Mouse (Mus musculus): ENCODE measurements around the gene Senp1. TPM values are rescaled to one million over a fixed set of nuclear protein-coding genes. Genes with fewer than 3 reads are reported as not detected.
A peak's percentile ranks its signal among the peaks of the same experiment; 100 is the strongest.

Gene Senp1
- polyA plus RNA-seq, 1 experiment from 2014 or later = 46.6 TPM

DNA sequence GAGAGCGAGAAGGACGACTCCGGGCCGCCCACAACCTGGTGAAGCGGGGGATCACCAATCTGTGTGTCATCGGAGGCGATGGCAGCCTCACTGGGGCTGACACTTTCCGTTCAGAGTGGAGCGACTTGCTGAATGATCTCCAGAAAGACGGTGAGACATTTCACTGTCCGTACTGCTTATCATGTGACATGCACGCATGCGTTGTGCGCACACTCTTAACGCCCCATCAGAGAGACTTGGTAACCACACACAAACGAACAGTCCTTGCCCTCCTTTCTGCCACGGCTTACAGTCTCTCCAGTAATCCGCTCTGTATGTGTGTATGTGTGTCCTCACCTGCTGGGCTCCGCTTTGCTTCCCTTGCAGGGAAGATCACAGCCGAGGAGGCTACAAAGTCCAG lies 27.3 kb upstream of the Senp1 start:
- no peak overlapping the region for H3K27ac ChIP-seq (replicated peaks)
- no peaks in the 10 kb centered on the region for H3K9me3 ChIP-seq
- H3K4me3 ChIP-seq = no peak overlapping the region
- 94% methylated on average over 20 of the region's 20 CpGs for WGBS
- H3K27me3 ChIP-seq (replicated peaks; ENCODE audit: low read depth, poor library complexity, severe bottlenecking) = no peaks in the 10 kb centered on the region
- peaks cover 92% of the 10 kb centered on the region for H3K36me3 ChIP-seq (replicated peaks)
- DNase-seq (ENCODE audit: low spot score) = no peak
- H3K4me1 ChIP-seq = no peaks in the 10 kb centered on the region

DNA sequence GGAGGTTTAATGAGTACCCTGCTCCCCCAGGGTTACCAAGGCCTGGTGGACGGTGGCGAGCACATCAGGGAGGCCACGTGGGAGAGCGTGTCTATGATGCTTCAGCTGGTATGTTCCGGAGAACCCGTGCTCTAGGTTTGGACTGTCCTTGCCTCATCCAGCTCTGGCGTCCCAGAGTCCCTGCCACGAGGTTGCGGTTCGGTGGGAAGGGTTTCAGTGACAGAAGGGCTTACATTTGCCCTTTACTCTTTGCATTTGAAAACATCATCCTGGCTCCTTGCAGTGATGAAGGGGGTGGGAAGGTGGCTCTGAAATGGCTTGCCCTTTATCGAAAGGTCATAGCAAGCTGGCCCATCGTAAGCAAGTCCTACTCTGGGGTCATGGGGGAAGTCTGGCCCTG lies 25.8 kb upstream of the Senp1 start:
- Histone ChIP-seq H3K27me3 (replicated peaks; ENCODE audit: low read depth, poor library complexity, severe bottlenecking) (no peaks in the 10 kb centered on the region), H3K27ac (replicated peaks) (no peak overlapping the region), H3K9me3 (no peaks in the 10 kb centered on the region), H3K36me3 (replicated peaks) (peaks cover 92% of the 10 kb centered on the region), H3K4me3 (no peak overlapping the region), H3K4me1 (no peaks in the 10 kb centered on the region)
- 85% methylated on average over 12 of the region's 12 CpGs for WGBS
- DNase-seq (ENCODE audit: low spot score) = no peak

DNA sequence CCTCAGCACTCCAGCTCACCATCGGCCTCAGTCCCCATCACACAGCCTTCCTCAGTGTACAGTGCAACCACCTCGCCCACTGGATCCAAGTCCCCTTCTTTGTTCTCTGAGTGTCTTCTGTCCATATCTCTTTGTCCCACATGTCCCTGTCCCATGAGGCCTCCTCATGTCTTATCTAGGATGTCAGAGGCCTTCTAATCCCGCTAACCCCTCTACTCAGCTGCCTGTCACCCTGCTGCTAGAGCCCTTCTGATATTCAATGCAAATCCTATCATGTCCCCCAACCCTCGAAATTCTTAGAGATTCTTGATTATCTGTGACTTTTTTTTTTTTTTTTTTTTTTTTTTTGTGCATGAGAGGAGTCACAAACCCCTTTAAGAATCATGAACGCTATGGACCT lies 22.7 kb upstream of the Senp1 start:
- Histone ChIP-seq H3K4me1 (no peaks in the 10 kb centered on the region), H3K36me3 (replicated peaks) (peaks cover 82% of the 10 kb centered on the region), H3K27ac (replicated peaks) (no peak overlapping the region), H3K27me3 (replicated peaks; ENCODE audit: low read depth, poor library complexity, severe bottlenecking) (no peaks in the 10 kb centered on the region), H3K9me3 (no peaks in the 10 kb centered on the region), H3K4me3 (no peak overlapping the region)
- 90% methylated on average over 5 of the region's 5 CpGs for WGBS
- DNase-seq (ENCODE audit: low spot score) = no peak

DNA sequence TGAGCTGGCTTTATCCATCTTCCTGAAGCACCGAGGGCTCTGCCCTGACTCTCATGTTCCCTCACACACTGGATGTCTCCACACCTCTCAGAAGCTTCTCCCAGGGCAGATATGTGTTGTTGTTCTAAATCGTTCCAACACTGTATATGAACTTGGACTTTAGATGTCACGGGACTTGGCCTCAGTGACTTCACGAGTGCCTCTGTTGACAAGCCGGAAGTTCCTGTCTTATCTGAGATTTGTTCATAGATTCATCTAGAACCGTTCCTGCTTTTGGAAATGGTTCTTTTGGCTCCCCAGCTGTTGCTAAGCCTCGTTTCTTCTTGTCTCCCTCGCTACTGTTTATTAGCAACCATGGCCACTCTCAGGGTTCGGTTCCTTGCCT lies 22.2 kb upstream of the Senp1 start:
- Histone ChIP-seq H3K36me3 (replicated peaks) (peaks cover 77% of the 10 kb centered on the region), H3K4me3 (no peak overlapping the region), H3K27ac (replicated peaks) (no peak overlapping the region), H3K4me1 (no peaks in the 10 kb centered on the region), H3K9me3 (no peaks in the 10 kb centered on the region), H3K27me3 (replicated peaks; ENCODE audit: low read depth, poor library complexity, severe bottlenecking) (no peaks in the 10 kb centered on the region)
- 91% methylated on average over 9 of the region's 9 CpGs for whole genome bisulfite sequencing
- DNase-seq (ENCODE audit: low spot score) = no peak

DNA sequence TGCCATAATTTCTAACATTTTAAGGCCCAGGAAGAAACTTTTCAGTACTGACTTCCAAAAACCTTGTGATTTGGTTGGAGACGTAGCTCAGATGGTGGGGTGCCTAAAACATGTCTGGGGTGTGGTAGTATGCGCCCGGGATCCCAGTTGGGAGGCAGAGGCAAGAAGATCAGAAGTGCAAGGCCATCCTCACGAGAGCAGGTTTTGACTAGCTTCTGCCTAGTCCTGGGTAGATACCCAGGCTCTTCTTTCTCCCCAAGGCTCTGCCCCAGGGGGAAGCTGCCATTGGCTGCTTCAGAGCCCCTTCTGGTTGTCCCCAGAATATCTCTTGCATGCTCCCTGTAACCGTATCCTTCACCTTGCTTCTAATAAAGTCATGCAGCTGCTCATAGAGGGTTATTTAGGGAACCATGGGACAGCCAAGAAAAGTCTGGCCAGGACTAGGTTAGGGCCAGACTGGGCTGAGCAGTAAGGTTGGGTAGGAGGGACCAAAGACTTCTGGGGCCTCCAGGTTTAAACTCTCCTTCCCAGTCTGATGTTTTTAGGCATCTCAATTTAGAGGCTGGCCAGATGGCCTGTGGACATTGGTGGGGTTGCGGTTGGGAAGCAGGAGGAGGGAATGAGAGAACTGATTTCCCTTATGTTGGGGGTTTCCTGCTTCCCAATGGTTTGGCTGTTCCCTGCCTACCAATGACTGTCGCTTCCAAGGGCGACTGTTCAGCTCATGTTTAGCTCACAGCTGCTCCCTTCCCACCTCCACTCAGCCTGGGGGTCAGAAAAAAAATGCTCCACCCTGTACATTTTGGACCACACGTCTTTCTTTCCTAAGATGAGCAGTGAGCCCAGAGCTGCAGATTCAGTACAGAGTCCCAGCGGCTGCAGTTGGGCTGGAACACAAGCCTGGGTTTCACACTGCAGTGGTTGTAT lies 21.6 kb upstream of the Senp1 start:
- H3K36me3 ChIP-seq (replicated peaks) = peaks cover 72% of the 10 kb centered on the region

DNA sequence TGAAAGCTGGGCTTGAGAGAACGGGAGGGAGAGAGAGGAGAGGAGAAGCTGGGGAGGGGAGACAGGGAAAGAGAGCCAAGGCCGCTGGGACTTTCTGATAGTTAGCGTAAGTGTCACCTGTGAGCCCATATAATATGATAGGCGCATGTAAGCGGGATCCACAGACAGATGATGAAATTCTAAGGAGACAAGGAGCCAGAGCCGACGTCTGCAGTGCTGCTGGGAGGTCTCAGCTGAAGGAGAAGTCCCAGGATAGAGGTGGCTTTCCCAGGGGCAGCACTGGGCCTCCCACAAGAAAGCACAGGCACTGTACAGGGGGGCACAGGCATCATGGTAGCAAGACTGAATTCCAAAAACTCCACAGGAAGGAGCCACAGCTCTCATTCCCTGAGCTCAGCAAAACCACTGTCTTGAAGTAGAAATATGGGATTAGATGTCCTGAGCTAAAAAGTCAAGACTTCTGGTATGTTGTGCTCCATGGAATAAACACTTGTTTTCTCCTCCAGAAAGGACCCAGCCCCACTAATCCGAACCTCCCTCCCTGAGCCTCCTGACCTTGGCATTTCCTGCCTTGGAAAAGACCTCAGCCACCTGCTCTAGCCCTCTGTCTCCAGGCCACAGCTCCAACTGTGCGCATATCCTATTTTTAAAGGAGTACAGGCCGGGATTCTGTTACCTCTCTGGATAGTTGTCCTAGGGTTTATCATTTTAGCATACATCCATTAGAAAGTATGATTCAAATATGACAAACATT lies 20.7 kb upstream of the Senp1 start:
- no peak for DNase-seq (ENCODE audit: low spot score)
- peaks cover 64% of the 10 kb centered on the region for H3K36me3 ChIP-seq (replicated peaks)
- no peaks in the 10 kb centered on the region for H3K9me3 ChIP-seq
- H3K4me1 ChIP-seq = peaks cover 5% of the 10 kb centered on the region
- H3K27ac ChIP-seq (replicated peaks) = no peak overlapping the region
- H3K27me3 ChIP-seq (replicated peaks; ENCODE audit: low read depth, poor library complexity, severe bottlenecking) = no peaks in the 10 kb centered on the region
- H3K4me3 ChIP-seq = no peak overlapping the region
- WGBS = 80% methylated on average over 10 of the region's 10 CpGs

More for the DNA sequence above, 21.6 kb upstream of the Senp1 start:
- H3K27me3 ChIP-seq (replicated peaks; ENCODE audit: low read depth, poor library complexity, severe bottlenecking) = no peaks in the 10 kb centered on the region
- no peaks in the 10 kb centered on the region for H3K4me1 ChIP-seq
- no peak overlapping the region for H3K4me3 ChIP-seq
- 87% methylated on average over 10 of the region's 10 CpGs for WGBS
- no peak overlapping the region for H3K27ac ChIP-seq (replicated peaks)
- no peaks in the 10 kb centered on the region for H3K9me3 ChIP-seq
- DNase-seq (ENCODE audit: low spot score) = no peak

DNA sequence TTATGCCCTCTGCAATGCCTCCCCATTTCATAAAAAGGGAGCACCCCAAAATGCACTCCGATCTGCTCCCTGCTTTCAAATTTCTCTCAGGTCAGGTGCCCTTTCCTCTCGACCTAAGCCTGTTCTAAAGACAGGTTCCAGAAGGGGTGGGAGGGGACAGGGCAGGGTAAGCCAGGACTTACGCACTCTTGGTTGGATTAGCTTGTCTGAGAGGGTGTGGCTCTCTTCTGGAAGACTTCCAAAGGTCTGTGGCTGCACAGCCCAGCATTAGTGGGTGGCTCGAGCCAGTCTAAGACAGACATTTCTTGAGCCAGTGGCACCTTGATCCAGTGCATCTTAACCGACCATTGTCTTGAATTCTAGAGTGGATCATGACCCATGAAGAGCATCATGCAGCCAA lies 18.2 kb upstream of the Senp1 start:
- H3K9me3 ChIP-seq = no peaks in the 10 kb centered on the region
- H3K27ac ChIP-seq (replicated peaks) = no peak overlapping the region
- H3K27me3 ChIP-seq (replicated peaks; ENCODE audit: low read depth, poor library complexity, severe bottlenecking) = no peaks in the 10 kb centered on the region
- 83% methylated on average over 5 of the region's 5 CpGs for WGBS
- H3K36me3 ChIP-seq (replicated peaks) = peaks cover 43% of the 10 kb centered on the region
- peaks cover 24% of the 10 kb centered on the region for H3K4me1 ChIP-seq
- no peak for DNase-seq (ENCODE audit: low spot score)
- no peak overlapping the region for H3K4me3 ChIP-seq

DNA sequence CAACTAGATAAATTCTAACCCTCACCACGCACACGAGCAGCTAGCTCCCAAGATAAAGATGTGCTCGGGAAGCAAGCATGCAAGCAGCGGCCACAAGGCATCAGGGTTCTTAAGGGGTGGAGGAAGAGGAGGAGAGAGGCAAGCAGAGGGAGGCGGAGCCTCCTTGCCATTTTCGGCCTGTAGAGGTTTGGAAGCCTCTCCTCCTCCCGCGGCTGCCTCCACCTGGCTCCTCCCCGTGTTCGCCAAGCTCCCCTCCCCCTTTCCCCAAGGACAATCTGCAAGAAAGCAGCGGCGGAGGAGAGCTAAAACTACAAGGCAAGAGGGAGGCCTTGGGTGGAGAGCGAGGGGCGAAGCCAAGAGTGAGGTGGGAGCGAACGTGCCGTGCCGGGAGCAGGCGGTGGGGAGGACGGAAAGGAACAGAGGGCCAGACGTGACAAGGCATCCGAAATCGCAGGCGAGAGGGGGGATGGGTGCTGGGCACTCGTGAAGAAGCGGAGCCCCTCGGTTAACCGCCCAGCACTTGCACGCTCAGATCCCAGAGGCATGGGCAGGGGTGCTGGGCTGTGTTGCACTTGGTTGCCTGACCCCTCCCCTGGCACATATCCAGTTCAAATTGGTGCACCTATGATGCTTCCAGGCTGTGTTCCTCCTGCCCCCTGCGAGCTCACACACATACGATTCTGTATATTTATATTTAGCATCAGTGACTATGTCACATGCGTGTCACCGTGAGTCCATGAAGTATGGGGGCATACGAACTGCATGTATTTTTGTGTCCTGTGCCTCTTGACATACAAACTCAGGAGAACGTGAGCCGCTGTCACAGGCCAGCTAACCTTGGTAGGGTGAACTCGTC lies 15.0 kb upstream of the Senp1 start:
- no peaks in the 10 kb centered on the region for H3K9me3 ChIP-seq
- peak overlapping the region; percentile 83 for H3K4me3 ChIP-seq
- peaks cover 24% of the 10 kb centered on the region for H3K4me1 ChIP-seq
- WGBS = 4% methylated on average over 37 of the region's 37 CpGs
- peak; percentile 90 for DNase-seq (ENCODE audit: low spot score)
- H3K27me3 ChIP-seq (replicated peaks; ENCODE audit: low read depth, poor library complexity, severe bottlenecking) = no peaks in the 10 kb centered on the region
- H3K27ac ChIP-seq (replicated peaks) = peak overlapping the region; percentile 94
- peaks cover 14% of the 10 kb centered on the region for H3K36me3 ChIP-seq (replicated peaks)

DNA sequence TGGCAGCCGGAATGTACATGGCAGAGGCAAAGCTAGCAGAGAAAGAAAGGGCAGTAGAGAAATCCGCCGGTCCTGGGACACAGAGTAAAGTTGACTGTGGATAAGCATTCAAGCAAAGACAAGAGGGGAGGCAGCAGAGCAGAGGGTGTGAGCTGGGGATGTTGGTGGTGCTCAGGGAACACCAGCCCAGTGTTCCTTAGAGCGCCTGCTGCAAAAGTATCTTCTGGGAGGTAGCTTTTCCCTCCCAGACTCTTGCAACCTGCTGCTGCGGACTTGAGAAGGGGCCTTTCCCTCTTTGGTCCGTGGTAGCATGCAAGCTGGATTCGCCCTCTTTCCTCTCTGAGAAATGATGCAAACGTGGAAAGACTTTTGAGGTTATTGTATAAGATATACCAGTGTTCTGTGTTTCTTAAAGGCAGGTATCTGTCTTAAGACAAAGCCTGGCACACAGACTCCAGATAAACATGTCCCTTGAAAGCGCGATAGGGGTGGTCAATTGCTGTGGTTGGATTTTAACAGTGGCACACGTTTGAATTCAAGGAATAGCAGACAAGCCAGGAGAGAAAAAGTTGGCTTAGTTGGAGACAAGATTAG lies 14.3 kb upstream of the Senp1 start:
- H3K4me1 ChIP-seq = peaks cover 24% of the 10 kb centered on the region
- H3K9me3 ChIP-seq = no peaks in the 10 kb centered on the region
- peaks cover 11% of the 10 kb centered on the region for H3K36me3 ChIP-seq (replicated peaks)
- H3K4me3 ChIP-seq = peak overlapping the region; percentile 83
- 37% methylated on average over 11 of the region's 11 CpGs for WGBS
- no peak for DNase-seq (ENCODE audit: low spot score)
- H3K27me3 ChIP-seq (replicated peaks; ENCODE audit: low read depth, poor library complexity, severe bottlenecking) = no peaks in the 10 kb centered on the region
- peak overlapping the region; percentile 94 for H3K27ac ChIP-seq (replicated peaks)

DNA sequence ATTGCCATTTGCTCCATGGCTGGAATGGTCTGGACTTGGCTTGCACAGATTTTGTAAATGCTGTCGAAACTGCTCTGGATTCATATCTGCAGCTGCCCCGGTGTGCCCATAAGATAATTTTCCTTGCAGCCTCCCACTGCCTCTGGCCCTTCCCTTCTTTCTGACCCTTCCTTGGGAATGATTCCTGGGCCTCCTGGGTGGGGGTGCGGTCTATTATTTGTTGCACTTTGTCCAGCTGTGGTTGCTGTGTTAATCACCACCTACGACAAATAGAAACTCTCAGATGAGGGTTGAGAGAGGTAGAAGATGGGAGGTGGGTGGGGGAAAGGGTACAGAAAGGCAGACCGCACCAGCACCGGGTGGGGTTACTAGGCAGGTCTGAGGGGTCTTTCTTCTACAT lies 13.7 kb upstream of the Senp1 start:
- H3K36me3 ChIP-seq (replicated peaks) = peaks cover 5% of the 10 kb centered on the region
- H3K4me1 ChIP-seq = peaks cover 24% of the 10 kb centered on the region
- no peaks in the 10 kb centered on the region for H3K9me3 ChIP-seq
- no peaks in the 10 kb centered on the region for H3K27me3 ChIP-seq (replicated peaks; ENCODE audit: low read depth, poor library complexity, severe bottlenecking)
- 87% methylated on average over 6 of the region's 6 CpGs for WGBS
- no peak overlapping the region; the same call in none of the 2 replicates for H3K27ac ChIP-seq (replicated peaks)
- H3K4me3 ChIP-seq = no peak overlapping the region
- no peak for DNase-seq (ENCODE audit: low spot score)

DNA sequence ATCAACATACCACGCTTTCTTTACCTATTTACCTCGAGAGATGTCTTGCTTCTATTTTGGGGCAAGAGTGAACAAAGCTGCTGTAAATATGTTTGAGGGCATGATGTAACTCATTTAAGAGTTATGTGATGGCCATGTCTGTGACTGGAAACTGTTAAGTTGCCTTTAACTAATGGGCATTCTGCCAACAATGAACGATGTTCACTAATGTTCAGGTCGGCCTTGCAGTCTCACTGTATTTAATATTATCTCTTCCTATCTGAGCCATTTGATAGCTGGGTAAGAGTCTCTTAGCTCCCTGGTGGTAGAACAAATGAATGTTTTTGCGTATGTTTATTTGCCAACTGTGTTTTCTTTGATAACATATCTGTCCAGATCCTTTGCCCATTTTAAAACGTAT lies 13.0 kb upstream of the Senp1 start:
- no peak for DNase-seq (ENCODE audit: low spot score)
- Histone ChIP-seq H3K27me3 (replicated peaks; ENCODE audit: low read depth, poor library complexity, severe bottlenecking) (no peaks in the 10 kb centered on the region), H3K4me1 (peaks cover 24% of the 10 kb centered on the region), H3K9me3 (no peaks in the 10 kb centered on the region), H3K27ac (replicated peaks) (no peak overlapping the region), H3K36me3 (replicated peaks) (no peaks in the 10 kb centered on the region), H3K4me3 (no peak overlapping the region)
- 91% methylated on average over 6 of the region's 6 CpGs for WGBS

DNA sequence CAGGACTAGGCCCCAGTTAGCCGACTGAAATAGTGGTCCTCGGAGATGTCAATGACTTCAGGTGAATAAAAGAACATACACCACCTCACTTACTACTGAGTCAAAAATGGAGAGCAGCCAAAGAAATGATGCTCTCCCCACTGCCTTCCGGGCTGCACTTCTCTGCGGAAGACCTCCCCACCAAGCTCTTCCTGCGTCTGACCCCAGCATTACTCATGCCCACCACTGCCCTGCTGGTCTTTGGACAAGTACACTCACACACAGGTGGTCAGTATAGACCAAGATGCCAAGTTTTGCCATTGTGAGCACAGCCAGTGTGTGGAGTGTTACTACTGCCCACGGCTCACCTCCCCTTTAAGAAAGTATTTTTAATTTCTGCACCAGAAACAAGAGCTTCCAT lies 8.9 kb upstream of the Senp1 start:
- DNase-seq (ENCODE audit: low spot score) = no peak
- Histone ChIP-seq H3K9me3 (no peaks in the 10 kb centered on the region), H3K27me3 (replicated peaks; ENCODE audit: low read depth, poor library complexity, severe bottlenecking) (no peaks in the 10 kb centered on the region), H3K4me1 (peaks cover 1% of the 10 kb centered on the region; the same call in 1 of the 2 replicates), H3K36me3 (replicated peaks) (no peaks in the 10 kb centered on the region), H3K4me3 (no peak overlapping the region), H3K27ac (replicated peaks) (no peak overlapping the region)
- 91% methylated on average over 6 of the region's 6 CpGs for WGBS
